Mouse (Mus musculus): ENCODE measurements at regions not wholly inside any gene's neighbourhood (a gene's known extent, or its start where the extent isn't known, plus 50 kb on each side); places are given as distances from the start of the nearest gene placed in this dataset.

DNA sequence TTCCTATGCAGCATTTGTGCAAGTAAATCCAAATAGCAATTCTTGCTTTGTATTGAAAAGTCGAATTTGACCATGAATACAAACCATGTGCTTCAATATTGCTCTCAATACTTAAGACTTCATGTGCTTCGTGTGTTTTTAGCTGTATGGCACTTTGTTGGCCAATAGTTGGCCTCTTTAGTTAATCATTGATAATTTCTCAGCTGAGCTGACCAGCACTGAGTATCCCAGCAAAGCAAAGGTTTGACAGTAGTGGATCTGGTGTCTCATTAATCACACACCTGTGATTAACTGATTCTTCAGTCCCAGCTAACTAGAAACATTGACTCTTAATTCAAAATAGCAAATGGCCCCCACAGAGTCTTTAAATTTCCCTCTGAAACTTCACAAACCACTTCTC, 102.0 kb upstream of the Apob start:
- ATAC-seq = no peak
- H3K36me3 ChIP-seq (ENCODE audit: control insufficient read depth, insufficient read depth, low read length) = no peaks in the 10 kb centered on the region
- no peak overlapping the region for H3K4me2 ChIP-seq (ENCODE audit: low read length)
- H3K4me1 ChIP-seq (ENCODE audit: control insufficient read depth, insufficient read depth, low read length) = no peaks in the 10 kb centered on the region
- H3K4me3 ChIP-seq (ENCODE audit: low read depth, low read length) = no peak overlapping the region
- no peak overlapping the region for H3K27ac ChIP-seq (ENCODE audit: low read length)
- 79% methylated on average over 2 of the region's 2 CpGs for WGBS
- H3K9ac ChIP-seq (ENCODE audit: low read depth, low read length) = no peak overlapping the region
- H3K9me3 ChIP-seq (replicated peaks; ENCODE audit: control insufficient read depth, low read length, poor library complexity, severe bottlenecking) = no peaks in the 10 kb centered on the region
- H3K27me3 ChIP-seq (ENCODE audit: control insufficient read depth, insufficient read depth, low read depth, low read length) = no peaks in the 10 kb centered on the region

- Histone ChIP-seq H3K27ac (ENCODE audit: low read length) (no peak overlapping the region), H3K4me1 (ENCODE audit: control insufficient read depth, insufficient read depth, low read length) (no peaks in the 10 kb centered on the region), H3K4me3 (ENCODE audit: low read depth, low read length) (no peak overlapping the region), H3K36me3 (ENCODE audit: control insufficient read depth, insufficient read depth, low read length) (no peaks in the 10 kb centered on the region), H3K27me3 (ENCODE audit: control insufficient read depth, insufficient read depth, low read depth, low read length) (no peaks in the 10 kb centered on the region), H3K4me2 (ENCODE audit: low read length) (no peak overlapping the region), H3K9ac (ENCODE audit: low read depth, low read length) (no peak overlapping the region), H3K9me3 (replicated peaks; ENCODE audit: control insufficient read depth, low read length, poor library complexity, severe bottlenecking) (no peaks in the 10 kb centered on the region)
- ATAC-seq = no peak
- WGBS = 90% methylated on average over 11 of the region's 11 CpGs
Measured at GRCm38 (mm10) chr12:7876302-7877063, 101.0 kb upstream of the Apob start.

DNA sequence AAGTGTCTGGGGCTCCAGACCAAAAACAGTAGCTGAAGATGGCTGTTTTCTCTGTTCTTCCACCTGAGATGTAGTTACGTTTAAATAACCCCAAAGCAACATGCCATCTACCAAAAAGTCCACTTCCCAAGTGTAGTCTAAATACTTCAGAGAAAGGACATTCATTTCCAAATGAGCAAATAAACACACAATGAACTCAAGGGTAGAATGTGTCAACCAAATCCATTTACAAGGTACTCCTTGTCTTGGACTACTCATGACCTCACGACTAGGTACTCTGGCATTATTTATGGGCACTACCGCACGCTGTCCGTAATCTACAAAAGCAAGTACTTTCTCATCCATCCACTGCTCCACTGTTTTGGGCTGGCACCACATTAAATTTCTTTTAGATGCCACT, 98.7 kb upstream of the Apob start:
- H3K4me1 ChIP-seq (ENCODE audit: control insufficient read depth, insufficient read depth, low read length) = no peaks in the 10 kb centered on the region
- no peaks in the 10 kb centered on the region for H3K9me3 ChIP-seq (replicated peaks; ENCODE audit: control insufficient read depth, low read length, poor library complexity, severe bottlenecking)
- no peak overlapping the region for H3K27ac ChIP-seq (ENCODE audit: low read length)
- no peak overlapping the region for H3K4me2 ChIP-seq (ENCODE audit: low read length)
- no peak for ATAC-seq
- WGBS = 95% methylated on average over 5 of the region's 5 CpGs
- no peak overlapping the region for H3K9ac ChIP-seq (ENCODE audit: low read depth, low read length)
- no peak overlapping the region for H3K4me3 ChIP-seq (ENCODE audit: low read depth, low read length)
- H3K27me3 ChIP-seq (ENCODE audit: control insufficient read depth, insufficient read depth, low read depth, low read length) = no peaks in the 10 kb centered on the region
- no peaks in the 10 kb centered on the region for H3K36me3 ChIP-seq (ENCODE audit: control insufficient read depth, insufficient read depth, low read length)

DNA sequence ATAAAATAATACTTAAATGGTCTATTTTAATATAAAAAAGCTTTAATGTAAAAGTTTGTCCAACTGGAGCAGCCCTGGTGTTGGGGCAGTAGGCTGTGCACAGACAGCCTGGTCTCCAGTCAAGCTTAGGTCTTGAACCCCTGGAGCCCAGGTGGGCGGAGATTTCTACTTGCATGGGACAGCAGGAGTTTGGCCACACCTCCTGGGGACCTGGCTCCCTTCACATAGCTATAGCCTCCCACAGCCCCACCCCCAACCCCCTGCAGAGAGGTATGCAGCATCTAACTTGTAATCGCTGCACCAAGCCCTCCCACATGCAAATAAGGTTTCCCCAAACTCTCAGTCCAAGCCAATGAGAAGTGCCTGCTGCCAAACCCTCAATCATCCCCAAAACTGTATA, 81.3 kb upstream of the Apob start:
- Histone ChIP-seq H3K27ac (ENCODE audit: low read length) (no peak overlapping the region), H3K9me3 (replicated peaks; ENCODE audit: control insufficient read depth, low read length, poor library complexity, severe bottlenecking) (no peaks in the 10 kb centered on the region), H3K4me3 (ENCODE audit: low read depth, low read length) (no peak overlapping the region), H3K27me3 (ENCODE audit: control insufficient read depth, insufficient read depth, low read depth, low read length) (no peaks in the 10 kb centered on the region), H3K36me3 (ENCODE audit: control insufficient read depth, insufficient read depth, low read length) (no peaks in the 10 kb centered on the region), H3K4me2 (ENCODE audit: low read length) (no peak overlapping the region), H3K4me1 (ENCODE audit: control insufficient read depth, insufficient read depth, low read length) (no peaks in the 10 kb centered on the region), H3K9ac (ENCODE audit: low read depth, low read length) (no peak overlapping the region)
- WGBS = 48% methylated on average over 2 of the region's 2 CpGs
- ATAC-seq = no peak

- no peak overlapping the region for H3K4me3 ChIP-seq (ENCODE audit: low read depth, low read length)
- WGBS = 78% methylated on average over 2 of the region's 2 CpGs
- H3K4me1 ChIP-seq (ENCODE audit: control insufficient read depth, insufficient read depth, low read length) = no peaks in the 10 kb centered on the region
- ATAC-seq = no peak
- H3K36me3 ChIP-seq (ENCODE audit: control insufficient read depth, insufficient read depth, low read length) = no peaks in the 10 kb centered on the region
- no peak overlapping the region for H3K9ac ChIP-seq (ENCODE audit: low read depth, low read length)
- H3K9me3 ChIP-seq (replicated peaks; ENCODE audit: control insufficient read depth, low read length, poor library complexity, severe bottlenecking) = no peaks in the 10 kb centered on the region
- H3K27ac ChIP-seq (ENCODE audit: low read length) = no peak overlapping the region
- no peak overlapping the region for H3K4me2 ChIP-seq (ENCODE audit: low read length)
- H3K27me3 ChIP-seq (ENCODE audit: control insufficient read depth, insufficient read depth, low read depth, low read length) = no peaks in the 10 kb centered on the region
Measured at GRCm38 (mm10) chr12:7905329-7905728, 72.1 kb upstream of the Apob start.

GRCm38 (mm10) chr12:7906831-7907230, 70.6 kb upstream of the Apob start:
- H3K4me2 ChIP-seq (ENCODE audit: low read length) = no peak overlapping the region
- H3K4me3 ChIP-seq (ENCODE audit: low read depth, low read length) = no peak overlapping the region
- H3K9ac ChIP-seq (ENCODE audit: low read depth, low read length) = no peak overlapping the region
- H3K27me3 ChIP-seq (ENCODE audit: control insufficient read depth, insufficient read depth, low read depth, low read length) = no peaks in the 10 kb centered on the region
- no peaks in the 10 kb centered on the region for H3K4me1 ChIP-seq (ENCODE audit: control insufficient read depth, insufficient read depth, low read length)
- WGBS = 85% methylated on average over 2 of the region's 2 CpGs
- no peaks in the 10 kb centered on the region for H3K9me3 ChIP-seq (replicated peaks; ENCODE audit: control insufficient read depth, low read length, poor library complexity, severe bottlenecking)
- H3K36me3 ChIP-seq (ENCODE audit: control insufficient read depth, insufficient read depth, low read length) = no peaks in the 10 kb centered on the region
- no peak for ATAC-seq
- no peak overlapping the region for H3K27ac ChIP-seq (ENCODE audit: low read length)

GRCm38 (mm10) chr12:7909746-7910360, 67.6 kb upstream of the Apob start:
- Histone ChIP-seq H3K36me3 (ENCODE audit: control insufficient read depth, insufficient read depth, low read length) (no peaks in the 10 kb centered on the region), H3K9ac (ENCODE audit: low read depth, low read length) (no peak overlapping the region), H3K27ac (ENCODE audit: low read length) (no peak overlapping the region), H3K27me3 (ENCODE audit: control insufficient read depth, insufficient read depth, low read depth, low read length) (no peaks in the 10 kb centered on the region), H3K4me3 (ENCODE audit: low read depth, low read length) (no peak overlapping the region), H3K4me1 (ENCODE audit: control insufficient read depth, insufficient read depth, low read length) (no peaks in the 10 kb centered on the region), H3K9me3 (replicated peaks; ENCODE audit: control insufficient read depth, low read length, poor library complexity, severe bottlenecking) (no peaks in the 10 kb centered on the region), H3K4me2 (ENCODE audit: low read length) (no peak overlapping the region)
- WGBS = 78% methylated on average over 9 of the region's 9 CpGs
- no peak for ATAC-seq

- 69% methylated on average over 2 of the region's 2 CpGs for WGBS
- ATAC-seq = no peak
Measured at GRCm38 (mm10) chr12:7910509-7910908, 66.9 kb upstream of the Apob start.

GRCm38 (mm10) chr12:7918385-7918784, 59.1 kb upstream of the Apob start:
- Histone ChIP-seq H3K9ac (ENCODE audit: low read depth, low read length) (no peak overlapping the region), H3K4me1 (ENCODE audit: control insufficient read depth, insufficient read depth, low read length) (no peaks in the 10 kb centered on the region), H3K4me3 (ENCODE audit: low read depth, low read length) (no peak overlapping the region), H3K4me2 (ENCODE audit: low read length) (no peak overlapping the region), H3K9me3 (replicated peaks; ENCODE audit: control insufficient read depth, low read length, poor library complexity, severe bottlenecking) (no peaks in the 10 kb centered on the region), H3K27ac (ENCODE audit: low read length) (no peak overlapping the region), H3K36me3 (ENCODE audit: control insufficient read depth, insufficient read depth, low read length) (no peaks in the 10 kb centered on the region), H3K27me3 (ENCODE audit: control insufficient read depth, insufficient read depth, low read depth, low read length) (no peaks in the 10 kb centered on the region)
- 82% methylated on average over 1 of the region's 1 CpGs for WGBS
- ATAC-seq = no peak

More at GRCm38 (mm10) chr12:7910509-7910908, 66.9 kb upstream of the Apob start:
- Histone ChIP-seq H3K9me3 (replicated peaks; ENCODE audit: control insufficient read depth, low read length, poor library complexity, severe bottlenecking) (no peaks in the 10 kb centered on the region), H3K36me3 (ENCODE audit: control insufficient read depth, insufficient read depth, low read length) (no peaks in the 10 kb centered on the region), H3K4me3 (ENCODE audit: low read depth, low read length) (no peak overlapping the region), H3K27me3 (ENCODE audit: control insufficient read depth, insufficient read depth, low read depth, low read length) (no peaks in the 10 kb centered on the region), H3K27ac (ENCODE audit: low read length) (no peak overlapping the region), H3K4me2 (ENCODE audit: low read length) (no peak overlapping the region), H3K9ac (ENCODE audit: low read depth, low read length) (no peak overlapping the region), H3K4me1 (ENCODE audit: control insufficient read depth, insufficient read depth, low read length) (no peaks in the 10 kb centered on the region)

Data from midbrain, embryonic 16.5 days (tissue).